Mouse (Mus musculus) midbrain, embryonic 14.5 days (tissue): Measurements from ENCODE around the gene Sept9. TPM values are rescaled to one million over a fixed set of nuclear protein-coding genes. Genes with fewer than 3 reads are reported as not detected.
A peak's percentile ranks its signal among the peaks of the same experiment; 100 is the strongest.

Experiments
- ATAC-seq: fragments of 200-750 bp; cut with Nextera tagmentation; 2 replicates; pipeline ENCODE4 v1.8.0; 2017; ENCODE audit warnings: moderate number of reproducible peaks, moderate library complexity; ENCODE audit not compliant: low FRiP score, low TSS enrichment
- DNase-seq: peaks from one replicate; pipeline ENCODE4 v3.0.0-alpha.2; 2015
- H3K27ac ChIP-seq: fragments of 300-500 bp; sonication (generic); replicated peaks from 2 replicates; pipeline ENCODE4 v1.5.1; 2014; ENCODE audit warnings: mild to moderate bottlenecking, low read depth, low read length, moderate library complexity
- H3K27me3 ChIP-seq: fragments of 300-500 bp; sonication (generic); 2 replicates; pipeline ENCODE4 v1.6.1; 2014; ENCODE audit warnings: low read length, control low read depth, mixed read lengths; ENCODE audit not compliant: control insufficient read depth, insufficient read depth
- H3K36me3 ChIP-seq: fragments of 300-500 bp; sonication (generic); 2 replicates; pipeline ENCODE4 v1.6.1; 2014; ENCODE audit warnings: low read length, control low read depth; ENCODE audit not compliant: control insufficient read depth, insufficient read depth
- H3K4me1 ChIP-seq: fragments of 300-500 bp; sonication (generic); 2 replicates; pipeline ENCODE4 v1.6.1; 2014; ENCODE audit warnings: mild to moderate bottlenecking, antibody characterized with exemption, low read length, control low read depth; ENCODE audit not compliant: control insufficient read depth, insufficient read depth
- H3K4me2 ChIP-seq: fragments of 300-500 bp; sonication (generic); 2 replicates; pipeline ENCODE4 v1.6.1; 2014; ENCODE audit warnings: mild to moderate bottlenecking, low read length, moderate library complexity
- H3K4me3 ChIP-seq: fragments of 300-500 bp; sonication (generic); replicated peaks from 2 replicates; pipeline ENCODE4 v1.5.1; 2014; ENCODE audit warnings: low read depth, low read length
- H3K9ac ChIP-seq: fragments of 300-500 bp; sonication (generic); replicated peaks from 2 replicates; pipeline ENCODE4 v1.6.1; 2014; ENCODE audit warnings: mild to moderate bottlenecking, low read length, moderate library complexity
- H3K9me3 ChIP-seq: fragments of 300-500 bp; sonication (generic); 2 replicates; pipeline ENCODE4 v1.6.1; 2016; ENCODE audit warnings: low read length, control low read depth, mixed read lengths; ENCODE audit not compliant: control insufficient read depth
- WGBS: fragments of 180-500 bp; shearing (Covaris S2); extraction: QIAGEN DNeasy Blood & Tissue Kit; methylation state at CpG from one replicate; pipeline ENCODE4 v1.1.7; 2014; 5-methylcytosine and 5-hydroxymethylcytosine counted together
- polyA plus RNA-seq: library from polyadenylated mRNA; unstranded; fragments of >200 nt; fragmentation: Nextera tagmentation; extraction: Ambion mirVana; gene quantifications from 2 replicates; pipeline ENCODE4 v1.2.1, GENCODE M21; 2014

Sept9 gene
- polyA plus RNA-seq, 1 experiment from 2014 or later, result 97.4 TPM

DNA sequence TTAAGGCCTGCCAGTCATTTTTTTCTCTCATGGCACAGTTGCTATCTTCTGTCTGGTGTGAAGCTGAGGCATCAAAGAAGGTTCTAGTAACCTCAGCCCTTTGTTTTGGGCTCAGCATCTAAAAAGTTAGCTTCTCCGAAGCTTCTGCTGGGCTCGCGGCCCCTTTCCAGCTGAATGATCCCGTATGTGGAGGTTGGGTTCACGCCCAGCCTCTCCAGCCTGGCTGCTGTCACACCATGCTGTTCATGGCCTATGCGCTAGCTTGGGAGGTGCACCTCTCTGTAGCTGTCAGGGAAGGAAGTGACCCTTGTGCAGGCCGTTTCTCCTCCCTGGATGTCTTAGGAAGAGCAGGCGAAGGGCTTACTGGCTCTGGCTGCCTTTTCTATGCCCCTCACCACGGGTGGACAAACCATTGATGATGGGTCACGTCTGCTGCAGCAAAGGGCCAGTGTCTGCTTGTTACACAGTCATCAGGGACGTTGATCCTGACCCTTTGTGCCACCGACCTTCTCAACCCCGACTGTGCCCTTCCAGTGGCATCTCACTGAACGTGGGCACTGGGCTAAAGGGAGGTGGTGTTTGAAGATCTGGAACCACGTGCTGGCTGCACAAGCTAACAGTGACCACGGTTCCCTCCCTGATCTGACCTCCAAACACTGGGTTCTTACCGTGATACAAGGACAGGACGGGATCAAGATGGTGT lies 50.0 kb downstream of the Sept9 start:
- DNase-seq (no peak), ATAC-seq (no peak)
- peak overlapping the region; percentile 53 for H3K27ac ChIP-seq
- H3K4me1 ChIP-seq, result peaks cover 16% of the 10 kb centered on the region
- H3K4me3 ChIP-seq, result no peak overlapping the region
- no peaks in the 10 kb centered on the region for H3K27me3 ChIP-seq
- H3K4me2 ChIP-seq, result no peak overlapping the region
- no peaks in the 10 kb centered on the region for H3K36me3 ChIP-seq
- H3K9me3 ChIP-seq, result no peaks in the 10 kb centered on the region
- 63% methylated on average over 18 of the region's 18 CpGs for WGBS
- 0 out of 2 replicates have a peak overlapping the region, but pooled peaks have one; percentile 12 for H3K9ac ChIP-seq

- Histone ChIP-seq H3K4me1 (peaks cover 16% of the 10 kb centered on the region), H3K9me3 (no peaks in the 10 kb centered on the region), H3K4me3 (no peak overlapping the region), H3K27ac (peak overlapping the region; percentile 53; the same call in 1 of the 2 replicates), H3K9ac (no peak overlapping the region), H3K4me2 (no peak overlapping the region), H3K27me3 (no peaks in the 10 kb centered on the region), H3K36me3 (no peaks in the 10 kb centered on the region)
- ATAC-seq (no peak), DNase-seq (no peak)
- 90% methylated on average over 22 of the region's 22 CpGs for WGBS
Measured at GRCm38 (mm10) chr11:117249985-117250928, 50.8 kb downstream of the Sept9 start.

- Histone ChIP-seq H3K4me2 (no peak overlapping the region), H3K9ac (no peak overlapping the region), H3K4me3 (no peak overlapping the region), H3K36me3 (no peaks in the 10 kb centered on the region), H3K27me3 (no peaks in the 10 kb centered on the region), H3K4me1 (peaks cover 16% of the 10 kb centered on the region), H3K27ac (no peak overlapping the region), H3K9me3 (no peaks in the 10 kb centered on the region)
- ATAC-seq (no peak), DNase-seq (no peak)
- 93% methylated on average over 4 of the region's 4 CpGs for WGBS
Measured at GRCm38 (mm10) chr11:117251755-117252154, 52.3 kb downstream of the Sept9 start.

DNA sequence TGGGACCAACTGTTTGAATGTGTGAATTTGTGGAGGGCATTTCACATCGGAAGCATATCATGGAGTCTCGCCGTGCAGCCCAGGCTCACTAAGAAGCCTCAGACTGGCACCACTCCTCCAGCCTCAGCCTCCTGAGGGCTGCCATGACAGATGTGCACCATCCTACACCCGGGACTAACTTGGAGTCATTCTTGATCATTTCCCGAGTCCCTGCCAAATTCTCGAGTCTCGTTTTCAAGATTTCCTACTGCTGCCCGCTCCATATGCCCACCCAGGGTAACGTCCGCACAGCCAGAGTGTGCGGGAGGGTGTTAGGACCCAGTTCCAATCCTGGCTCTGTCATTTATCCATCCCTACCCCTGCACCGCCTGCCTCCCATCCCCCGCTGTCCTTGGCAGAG lies 53.4 kb downstream of the Sept9 start:
- ATAC-seq (no peak), DNase-seq (no peak)
- Histone ChIP-seq H3K4me1 (peaks cover 16% of the 10 kb centered on the region), H3K9ac (no peak overlapping the region), H3K9me3 (no peaks in the 10 kb centered on the region), H3K27ac (no peak overlapping the region), H3K27me3 (no peaks in the 10 kb centered on the region), H3K36me3 (no peaks in the 10 kb centered on the region), H3K4me3 (no peak overlapping the region), H3K4me2 (no peak overlapping the region)
- WGBS, result 90% methylated on average over 13 of the region's 13 CpGs

GRCm38 (mm10) chr11:117254161-117255107 lies 55.0 kb downstream of the Sept9 start:
- no peak overlapping the region for H3K4me2 ChIP-seq
- DNase-seq, result peak; percentile 33
- H3K27me3 ChIP-seq, result no peaks in the 10 kb centered on the region
- H3K4me1 ChIP-seq, result peaks cover 3% of the 10 kb centered on the region
- ATAC-seq, result no peak
- H3K9me3 ChIP-seq, result no peaks in the 10 kb centered on the region
- no peak overlapping the region for H3K27ac ChIP-seq
- no peak overlapping the region for H3K9ac ChIP-seq
- 69% methylated on average over 18 of the region's 18 CpGs for WGBS
- H3K36me3 ChIP-seq, result no peaks in the 10 kb centered on the region
- H3K4me3 ChIP-seq, result no peak overlapping the region

- H3K9ac ChIP-seq, result no peak overlapping the region
- no peak overlapping the region for H3K4me2 ChIP-seq
- no peaks in the 10 kb centered on the region for H3K4me1 ChIP-seq
- ATAC-seq, result no peak
- H3K27me3 ChIP-seq, result no peaks in the 10 kb centered on the region
- H3K9me3 ChIP-seq, result no peaks in the 10 kb centered on the region
- 90% methylated on average over 3 of the region's 3 CpGs for WGBS
- H3K27ac ChIP-seq, result no peak overlapping the region
- no peaks in the 10 kb centered on the region for H3K36me3 ChIP-seq
- no peak for DNase-seq
- no peak overlapping the region for H3K4me3 ChIP-seq
Measured at GRCm38 (mm10) chr11:117255108-117255489, 55.6 kb downstream of the Sept9 start.

GRCm38 (mm10) chr11:117256088-117256487 lies 56.6 kb downstream of the Sept9 start:
- Histone ChIP-seq H3K4me3 (no peak overlapping the region), H3K9me3 (no peaks in the 10 kb centered on the region), H3K9ac (no peak overlapping the region), H3K4me1 (no peaks in the 10 kb centered on the region), H3K36me3 (no peaks in the 10 kb centered on the region), H3K27me3 (no peaks in the 10 kb centered on the region), H3K4me2 (no peak overlapping the region), H3K27ac (no peak overlapping the region)
- no peak for ATAC-seq
- DNase-seq, result no peak
- 58% methylated on average over 9 of the region's 9 CpGs for WGBS

DNA sequence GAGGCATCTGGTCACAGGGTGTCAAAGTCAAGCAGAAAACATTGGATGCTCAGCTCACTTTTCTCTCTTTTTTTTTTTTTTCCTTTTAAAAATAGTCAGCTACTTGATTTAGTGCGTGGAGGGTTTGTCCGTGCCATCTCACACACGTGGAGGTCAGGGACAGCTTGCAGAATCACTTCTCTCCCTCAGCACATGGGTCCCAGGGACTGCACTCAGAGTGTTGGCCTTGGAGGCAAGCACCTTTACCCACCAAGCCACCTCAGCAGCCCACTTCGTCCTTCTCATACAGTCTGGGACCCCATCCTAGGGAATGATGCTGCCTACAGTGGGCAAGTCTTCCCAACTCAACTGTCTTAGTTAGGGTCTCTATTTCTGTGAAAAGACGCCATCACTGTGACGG lies 57.4 kb downstream of the Sept9 start:
- no peaks in the 10 kb centered on the region for H3K27me3 ChIP-seq
- 95% methylated on average over 6 of the region's 6 CpGs for WGBS
- no peaks in the 10 kb centered on the region for H3K9me3 ChIP-seq

More for the DNA sequence above, 57.4 kb downstream of the Sept9 start:
- no peak overlapping the region for H3K27ac ChIP-seq
- DNase-seq (no peak), ATAC-seq (no peak)
- H3K4me2 ChIP-seq, result no peak overlapping the region
- H3K36me3 ChIP-seq, result no peaks in the 10 kb centered on the region
- H3K4me3 ChIP-seq, result no peak overlapping the region
- no peaks in the 10 kb centered on the region for H3K4me1 ChIP-seq
- H3K9ac ChIP-seq, result no peak overlapping the region
